Mouse (Mus musculus): Measurements from ENCODE around the gene Fam219a.

Gene Fam219a

GRCm38 (mm10) chr4:41554994-41555663 lies 14.2 kb downstream of the Fam219a start:
- DNase-seq (ENCODE audit: low read depth), result no peak

- no peak for DNase-seq (ENCODE audit: low read depth)
Observed at GRCm38 (mm10) chr4:41553116-41553515, 16.2 kb downstream of the Fam219a start.

GRCm38 (mm10) chr4:41552529-41552928 lies 16.8 kb downstream of the Fam219a start:
- peak; percentile 84 for DNase-seq (ENCODE audit: low read depth)

- DNase-seq (ENCODE audit: low read depth), result no peak
Observed at GRCm38 (mm10) chr4:41547086-41547485, 22.3 kb downstream of the Fam219a start.

GRCm38 (mm10) chr4:41545985-41546384 lies 23.4 kb downstream of the Fam219a start:
- no peak for DNase-seq (ENCODE audit: low read depth)

GRCm38 (mm10) chr4:41542136-41542535 lies 27.2 kb downstream of the Fam219a start:
- no peak for DNase-seq (ENCODE audit: low read depth)

GRCm38 (mm10) chr4:41534866-41535265 lies 34.5 kb downstream of the Fam219a start:
- no peak for DNase-seq (ENCODE audit: low read depth)

- DNase-seq (ENCODE audit: low read depth), result peak; percentile 42
Observed at GRCm38 (mm10) chr4:41532420-41532819, 36.9 kb downstream of the Fam219a start.

GRCm38 (mm10) chr4:41527996-41528395 lies 41.3 kb downstream of the Fam219a start:
- no peak for DNase-seq (ENCODE audit: low read depth)

- no peak for DNase-seq (ENCODE audit: low read depth)
Observed at GRCm38 (mm10) chr4:41527076-41527475, 42.3 kb downstream of the Fam219a start.

- DNase-seq (ENCODE audit: low read depth), result no peak
Observed at GRCm38 (mm10) chr4:41526553-41526952, 42.8 kb downstream of the Fam219a start.

- no peak for DNase-seq (ENCODE audit: low read depth)
Observed at GRCm38 (mm10) chr4:41524829-41525228, 44.5 kb downstream of the Fam219a start.

- no peak for DNase-seq (ENCODE audit: low read depth)
Observed at GRCm38 (mm10) chr4:41523839-41524238, 45.5 kb downstream of the Fam219a start.

- DNase-seq (ENCODE audit: low read depth), result peak; percentile 67
Observed at GRCm38 (mm10) chr4:41522788-41523187, 46.5 kb downstream of the Fam219a start.

GRCm38 (mm10) chr4:41522136-41522535 lies 47.2 kb downstream of the Fam219a start:
- DNase-seq (ENCODE audit: low read depth), result no peak

- no peak for DNase-seq (ENCODE audit: low read depth)
Observed at GRCm38 (mm10) chr4:41520641-41521040, 48.7 kb downstream of the Fam219a start.

GRCm38 (mm10) chr4:41519195-41519594 lies 50.1 kb downstream of the Fam219a start:
- DNase-seq (ENCODE audit: low read depth), result no peak

GRCm38 (mm10) chr4:41518349-41518748 lies 51.0 kb downstream of the Fam219a start:
- no peak for DNase-seq (ENCODE audit: low read depth)

- DNase-seq (ENCODE audit: low read depth), result no peak
Observed at GRCm38 (mm10) chr4:41517233-41517632, 52.1 kb downstream of the Fam219a start, which contains the start of gene 1110017D15Rik. 1110017D15Rik (minus strand) TSS chr4:41517333.

GRCm38 (mm10) chr4:41513714-41514113 lies 55.6 kb downstream of the Fam219a start:
- no peak for DNase-seq (ENCODE audit: low read depth)

- DNase-seq (ENCODE audit: low read depth), result no peak
Observed at GRCm38 (mm10) chr4:41513309-41513708, 56.0 kb downstream of the Fam219a start.

GRCm38 (mm10) chr4:41507998-41508397 lies 61.3 kb downstream of the Fam219a start:
- DNase-seq (ENCODE audit: low read depth), result no peak

- DNase-seq (ENCODE audit: low read depth), result peak; percentile 28
Observed at GRCm38 (mm10) chr4:41507326-41507924, 61.9 kb downstream of the Fam219a start.

- DNase-seq (ENCODE audit: low read depth), result peak; percentile 80
Observed at GRCm38 (mm10) chr4:41506906-41507305, 62.4 kb downstream of the Fam219a start.

All from induced T-regulatory cell, adult 2 months (primary cell).